Mouse (Mus musculus) spleen, adult 2 months (tissue): ENCODE data around the gene Iqcd.
A peak's percentile ranks its signal among the peaks of the same experiment; 100 is the strongest.

Experiments used
- CTCF ChIP-seq: fragments of 200-500 bp; IDR thresholded peaks from 2 replicates; pipeline ENCODE4 v1.5.1; 2011; ENCODE audit warnings: mild to moderate bottlenecking, inconsistent platforms; ENCODE audit not compliant: insufficient read depth, insufficient read length, insufficient replicate concordance; ENCODE audit errors: extremely low read depth
- POLR2A ChIP-seq: fragments of 200-500 bp; IDR thresholded peaks from 2 replicates; pipeline ENCODE4 v1.6.1; 2011; ENCODE audit warnings: low read depth, low read length, inconsistent platforms

DNA sequence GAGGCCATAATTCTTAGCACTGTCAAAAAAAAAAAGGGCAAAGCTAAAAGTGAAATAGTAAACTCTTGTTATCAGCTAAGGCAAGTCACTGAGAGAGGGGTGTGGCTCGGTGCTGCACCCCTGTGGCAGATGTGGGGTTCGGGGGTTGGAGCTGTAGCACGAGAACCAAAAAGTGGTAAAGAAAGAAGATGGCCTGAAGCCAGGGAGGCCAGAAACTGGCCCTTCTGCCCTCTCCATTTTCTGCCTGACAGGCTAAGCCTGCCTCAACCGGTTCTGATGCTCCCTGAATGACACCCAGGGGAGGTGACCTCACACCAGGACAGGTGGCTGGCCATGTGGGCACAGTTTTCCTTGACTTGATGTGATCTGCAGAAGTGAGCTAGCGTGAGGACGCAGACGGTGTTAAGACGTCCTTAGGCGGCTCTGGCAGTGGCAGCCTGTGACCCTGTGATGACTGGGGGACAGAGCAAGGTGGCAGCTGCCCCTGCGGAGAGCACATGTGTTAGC lies 10.8 kb upstream of the Iqcd start:
- no peak for TF ChIP-seq POLR2A
- peak; percentile 26; the same call in 1 of the 2 replicates for TF ChIP-seq CTCF
